Mouse (Mus musculus): ENCODE results near the gene Olfr223.
A peak's percentile ranks its signal among the peaks of the same experiment; 100 is the strongest.
"Not testable (repeated sequence)": the region's sequence is repeated elsewhere in the genome, so short reads cannot be mapped to it uniquely, and the experiment has no call there.

Gene Olfr223

DNA sequence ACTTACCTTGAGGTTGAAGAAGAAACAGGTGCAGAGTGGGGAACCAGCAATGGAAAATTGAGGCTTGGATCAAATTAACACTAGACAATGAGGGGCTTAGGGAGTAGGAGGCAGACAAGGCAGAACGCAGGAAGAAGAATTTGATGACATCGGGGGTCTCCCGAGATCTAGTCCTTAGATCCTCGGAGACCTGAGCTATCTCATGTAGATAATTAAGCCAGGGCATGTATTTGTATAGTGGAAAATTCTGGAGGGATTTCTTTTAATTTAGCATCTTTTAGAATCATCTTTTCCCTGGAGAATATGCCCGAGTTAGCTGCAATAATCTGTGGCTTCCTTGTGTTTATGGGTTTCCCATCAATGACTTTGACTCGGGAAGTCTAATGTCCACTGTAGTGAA, at the start of gene Olfr223:
TSS of gene Olfr223 (minus strand) at position 101 of the 400 bp plus-strand sequence.
- DNase-seq: no peak

DNA sequence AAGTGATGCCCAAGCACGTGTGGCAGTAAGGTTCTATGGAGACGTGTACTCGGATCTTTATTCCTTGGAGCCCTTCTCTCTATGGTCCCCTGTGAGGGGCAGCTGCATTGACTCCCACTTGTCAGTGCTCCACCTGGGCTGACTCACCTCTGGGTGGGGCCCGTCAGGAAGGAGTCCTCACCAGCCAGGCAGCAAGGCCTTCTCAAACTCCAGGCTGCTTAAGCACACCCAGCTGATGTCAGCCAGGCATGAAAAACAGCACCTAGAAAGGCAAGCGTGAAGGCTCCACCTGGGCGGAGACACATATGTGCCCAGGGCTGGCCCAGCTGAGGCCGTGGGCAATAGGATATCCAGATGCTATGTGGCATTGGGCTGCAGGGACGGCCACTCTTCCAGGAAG, 49.3 kb upstream of the Olfr223 start:
- no peak for DNase-seq

DNA sequence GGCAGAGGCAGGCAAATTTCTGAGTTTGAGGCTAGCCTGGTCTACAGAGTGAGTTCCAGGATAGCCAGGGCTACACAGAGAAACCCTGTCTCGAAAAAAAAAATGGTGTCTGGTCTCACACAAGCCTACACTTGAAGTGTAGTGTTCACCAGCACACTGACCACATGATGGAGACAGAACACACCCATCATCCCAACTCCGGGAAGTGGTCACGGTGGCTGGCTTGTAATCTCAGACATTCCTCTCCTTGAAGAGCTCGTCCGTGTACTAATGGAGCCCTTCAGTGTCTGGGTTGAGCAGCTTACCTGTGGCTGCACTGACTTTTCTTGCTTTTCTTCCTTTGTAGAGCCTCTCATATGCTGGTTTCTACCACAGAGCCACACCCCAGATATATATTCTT, 48.1 kb upstream of the Olfr223 start:
- no peak for DNase-seq

DNA sequence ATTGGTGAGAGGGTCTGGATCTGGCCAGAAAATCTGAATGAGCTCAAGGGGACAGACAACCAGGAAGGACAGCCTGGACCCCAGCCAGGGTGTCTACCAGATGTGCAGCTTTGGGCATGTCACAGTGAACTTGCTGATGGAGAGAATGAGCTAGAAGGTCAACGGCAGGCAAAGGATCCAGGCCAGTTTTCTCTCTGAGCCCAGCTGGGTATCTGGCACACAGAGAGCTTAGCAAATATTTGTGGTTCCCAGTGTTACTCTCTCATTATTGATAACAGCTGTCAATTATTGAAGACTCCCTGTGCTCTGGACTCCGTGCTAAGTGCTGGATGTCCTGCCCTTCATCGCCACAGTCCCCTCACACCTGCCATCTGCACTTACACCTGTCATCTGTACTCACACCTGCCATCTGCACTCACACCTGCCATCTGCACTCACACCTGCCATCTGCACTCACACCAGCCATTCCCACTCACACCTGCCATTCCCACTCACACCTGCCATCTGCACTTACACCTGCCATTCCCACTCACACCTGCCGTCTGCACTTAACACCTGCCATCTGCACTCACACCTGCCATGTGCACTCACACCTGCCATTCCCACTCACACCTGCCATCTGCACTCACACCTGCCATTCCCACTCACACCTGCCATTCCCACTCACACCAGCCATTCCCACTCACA, 47.0 kb upstream of the Olfr223 start:
- no peak for DNase-seq

DNA sequence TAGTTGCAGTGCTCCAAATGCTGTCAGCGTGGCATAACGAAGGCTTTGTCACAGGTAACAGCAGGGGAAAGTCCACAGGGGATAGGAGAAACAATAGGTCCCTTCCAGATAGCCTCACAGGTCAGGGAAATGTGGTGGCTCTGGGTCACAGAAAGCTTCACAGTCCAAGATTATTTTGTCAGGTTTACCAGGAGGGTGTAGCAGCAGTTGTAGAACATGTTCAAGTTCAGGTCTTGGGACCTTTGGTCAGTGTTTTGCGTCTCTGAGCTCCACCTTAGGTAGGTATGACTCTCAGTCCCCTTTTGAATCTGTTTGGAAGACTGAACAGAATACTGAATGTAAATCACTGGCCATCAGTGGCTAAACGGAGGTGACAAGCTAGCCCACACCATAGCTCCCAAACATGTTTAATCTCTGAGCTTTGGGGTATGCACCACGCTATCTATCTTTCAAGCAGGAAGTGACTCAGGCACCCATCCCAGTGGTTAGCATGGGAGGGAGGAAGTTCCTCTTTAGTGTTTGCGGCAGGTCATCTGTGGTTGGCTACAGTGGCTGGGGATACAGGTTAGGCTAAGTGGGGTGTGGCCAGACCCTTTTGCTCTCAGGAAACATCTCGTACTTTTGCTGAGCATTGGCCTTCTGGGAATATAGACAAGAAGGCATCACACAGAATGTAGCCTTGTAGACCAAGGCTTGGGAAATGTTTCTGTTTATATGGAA, 43.8 kb upstream of the Olfr223 start:
- peak; percentile 11 to 16 for DNase-seq

DNA sequence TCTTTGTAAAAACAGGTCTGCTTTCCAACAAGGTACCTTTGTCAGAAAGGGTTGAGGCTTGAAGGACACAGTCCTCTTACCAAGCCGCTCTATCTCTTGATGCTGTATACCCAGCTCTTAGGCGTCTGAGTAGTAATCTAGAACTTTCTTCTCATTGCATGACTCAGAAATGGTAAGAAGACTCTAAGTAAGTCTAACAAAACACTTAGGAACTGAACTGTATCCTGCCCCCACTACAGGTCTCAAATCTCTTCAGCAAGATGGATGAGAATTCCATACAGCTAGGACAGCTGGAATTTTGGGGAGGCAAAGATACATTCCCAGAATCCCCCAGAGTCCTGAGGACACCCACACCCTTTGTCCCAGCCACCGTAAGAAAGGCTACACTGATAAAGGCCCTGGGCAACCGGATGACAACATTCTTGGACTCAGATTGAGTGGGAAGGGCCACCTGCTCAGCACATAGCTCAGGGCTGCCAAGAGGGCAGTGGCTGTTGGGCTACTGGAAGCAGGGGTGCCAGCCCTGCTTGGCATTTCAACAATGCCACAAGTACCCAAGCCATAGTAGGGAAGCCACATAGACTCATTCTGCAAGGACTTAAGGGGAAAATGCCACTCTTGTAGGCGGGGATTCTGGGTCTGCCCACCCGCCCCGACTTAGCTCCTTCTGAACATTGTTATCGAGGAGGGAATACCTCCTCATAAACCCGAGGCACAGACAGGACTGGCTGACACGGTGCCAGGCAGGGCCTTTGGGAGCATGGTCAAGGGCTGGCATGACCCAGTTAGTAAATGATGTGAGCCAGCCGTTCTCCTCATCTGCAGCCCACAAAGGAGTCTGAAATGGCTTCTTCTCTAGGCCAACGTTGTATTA, 43.0 kb upstream of the Olfr223 start:
- DNase-seq: no peak

DNA sequence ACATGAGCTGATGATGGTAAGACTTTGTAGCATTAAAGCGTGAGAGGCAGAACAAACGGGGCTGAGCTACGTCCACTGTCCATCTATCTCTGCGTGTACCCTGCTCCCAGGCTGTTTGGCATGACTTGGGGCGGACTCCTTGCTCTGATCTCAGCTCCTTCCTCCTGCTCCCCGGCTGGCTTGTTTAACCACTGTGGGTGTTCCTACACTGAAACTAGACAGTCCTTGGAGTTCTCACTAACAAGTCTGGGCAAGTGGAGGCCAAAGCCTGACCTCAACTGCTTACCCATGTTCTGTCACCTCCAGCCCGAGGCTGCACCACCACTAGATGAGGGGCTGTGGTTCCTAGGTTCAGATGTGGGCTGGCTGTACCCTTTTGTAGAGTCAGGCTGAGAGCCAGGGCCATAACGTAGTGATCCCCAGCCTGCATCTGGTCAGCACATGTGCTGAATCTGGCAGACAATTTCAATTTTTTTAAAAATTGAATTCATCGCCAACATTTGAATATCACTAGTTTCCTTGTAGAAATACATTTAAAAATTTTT, 42.2 kb upstream of the Olfr223 start:
- DNase-seq: no peak

DNA sequence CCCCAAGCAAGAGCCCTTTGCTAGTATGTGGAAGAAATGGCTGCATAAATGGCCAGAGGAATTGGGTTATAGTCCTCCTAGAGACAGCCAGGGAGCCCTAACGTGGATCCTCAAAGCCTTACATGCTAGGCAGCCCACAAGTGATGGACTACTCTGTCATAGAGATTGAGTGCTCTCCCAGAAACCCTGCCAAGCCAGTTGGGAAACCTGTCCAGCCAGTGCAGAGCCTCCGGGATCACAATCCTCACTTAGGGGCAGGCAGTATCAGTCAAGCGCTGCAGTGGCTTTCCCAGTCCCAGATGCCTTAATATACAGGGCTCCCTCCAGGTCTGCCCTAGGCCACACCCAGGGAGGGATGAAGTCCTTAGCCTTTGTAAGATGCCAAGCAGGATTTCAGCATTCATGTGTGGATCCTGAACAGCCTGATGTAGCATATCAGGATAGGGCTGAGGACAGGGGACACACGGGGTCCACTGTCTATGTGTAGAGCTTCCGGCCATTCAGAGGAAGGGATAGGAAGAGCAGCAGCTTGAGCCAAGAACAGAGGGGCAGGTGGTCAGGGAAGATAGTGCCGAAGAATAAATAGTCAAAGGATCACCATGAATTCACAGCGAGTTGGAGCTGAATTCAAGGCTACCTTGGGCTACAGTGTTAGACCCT, 41.0 kb upstream of the Olfr223 start:
- no peak for DNase-seq

DNA sequence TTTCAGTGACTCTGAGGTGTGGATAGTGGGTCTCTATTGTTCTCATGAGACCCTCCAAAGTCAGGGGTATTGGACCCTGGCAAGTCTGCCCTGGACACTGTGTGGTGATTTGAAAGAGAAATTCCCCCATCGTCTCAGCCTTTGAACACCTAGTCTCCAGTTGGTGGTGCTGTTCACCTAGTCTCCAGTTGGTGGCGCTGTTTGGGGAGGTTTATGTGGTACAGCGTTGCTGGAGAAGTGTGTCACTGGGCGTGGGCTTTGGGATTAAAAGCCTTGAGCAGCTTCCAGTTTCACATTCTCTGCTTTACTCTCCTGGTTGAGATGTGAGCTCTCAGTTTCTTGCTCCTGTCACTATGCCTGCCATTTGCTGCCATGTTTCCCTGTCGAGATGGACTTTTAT, 39.9 kb upstream of the Olfr223 start:
- peak; percentile 17 to 50 for DNase-seq

DNA sequence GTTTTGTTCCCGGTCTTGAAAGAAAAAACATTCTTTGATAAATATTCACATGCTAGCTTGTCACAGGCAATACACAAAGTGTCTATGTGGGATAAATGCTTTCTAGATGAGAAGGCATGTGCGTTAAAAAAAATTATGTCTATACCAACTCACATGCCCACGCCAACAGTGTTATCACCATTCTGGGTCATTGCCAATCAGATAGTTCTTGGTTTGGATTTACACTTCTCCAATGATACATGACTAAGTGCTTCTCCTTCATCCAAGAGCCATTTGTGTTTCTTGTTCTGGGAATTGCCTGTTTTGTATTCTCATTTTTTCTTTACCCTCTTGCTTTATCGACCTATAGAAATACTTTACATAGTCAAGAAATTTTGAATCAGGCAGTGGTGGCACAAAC, 38.9 kb upstream of the Olfr223 start:
- no peak for DNase-seq

DNA sequence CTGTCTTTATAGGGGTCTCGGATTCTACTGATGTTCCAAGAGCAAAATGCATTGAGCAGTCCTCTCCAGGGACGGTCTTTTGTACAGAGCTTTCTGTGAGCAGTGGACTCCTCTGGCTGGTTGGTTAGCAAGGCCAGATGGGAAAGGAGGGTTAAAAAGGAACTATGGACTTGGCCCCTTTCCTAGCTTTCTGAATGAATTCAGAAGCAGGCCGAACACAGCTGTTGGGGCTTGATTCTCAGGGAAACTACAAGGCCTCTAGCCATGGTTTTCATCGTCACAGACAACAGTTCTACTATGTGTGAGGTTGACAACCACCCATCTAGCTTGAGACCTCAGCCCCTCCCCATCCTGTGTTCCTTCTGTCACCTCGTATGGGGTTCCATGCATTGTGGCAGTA, 36.8 kb upstream of the Olfr223 start:
- DNase-seq: no peak

DNA sequence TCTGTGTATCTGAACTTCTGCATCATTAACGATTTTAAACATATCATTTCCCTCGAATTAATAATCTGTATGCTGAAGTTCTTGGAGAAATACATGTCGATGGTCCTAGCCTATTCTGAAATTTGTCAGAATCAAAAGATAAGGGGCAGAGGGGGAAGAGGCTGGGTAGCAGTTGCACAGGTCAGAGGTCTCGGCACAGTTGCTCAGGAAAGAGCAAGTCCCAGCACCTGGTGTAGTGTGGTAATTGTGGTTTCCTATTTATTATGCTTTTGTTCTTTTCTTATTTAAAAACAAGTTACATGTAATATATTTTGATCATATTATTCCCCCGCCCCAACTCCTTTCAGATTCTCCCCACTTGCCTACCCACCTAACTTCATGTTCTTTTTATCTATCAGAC, 35.1 kb upstream of the Olfr223 start:
- DNase-seq: no peak

DNA sequence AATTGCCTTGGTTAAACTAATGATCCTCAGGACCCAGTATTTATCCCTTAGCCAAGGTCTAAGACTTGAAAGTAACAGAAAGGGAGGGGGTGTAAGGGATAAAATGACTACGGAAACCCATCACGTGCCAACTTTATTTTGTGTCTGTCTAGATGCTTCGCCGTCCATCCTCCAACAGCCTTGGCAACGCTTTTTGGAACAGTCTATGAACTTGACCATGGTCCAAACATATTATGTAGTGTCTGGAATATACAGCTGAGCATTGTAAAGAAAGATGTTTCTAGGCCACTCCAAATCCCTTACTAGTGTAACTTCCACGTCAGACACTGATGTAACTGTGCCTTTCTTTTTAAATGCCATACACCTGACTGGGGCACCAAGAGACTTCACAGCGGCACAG, 33.1 kb upstream of the Olfr223 start:
- DNase-seq: no peak

DNA sequence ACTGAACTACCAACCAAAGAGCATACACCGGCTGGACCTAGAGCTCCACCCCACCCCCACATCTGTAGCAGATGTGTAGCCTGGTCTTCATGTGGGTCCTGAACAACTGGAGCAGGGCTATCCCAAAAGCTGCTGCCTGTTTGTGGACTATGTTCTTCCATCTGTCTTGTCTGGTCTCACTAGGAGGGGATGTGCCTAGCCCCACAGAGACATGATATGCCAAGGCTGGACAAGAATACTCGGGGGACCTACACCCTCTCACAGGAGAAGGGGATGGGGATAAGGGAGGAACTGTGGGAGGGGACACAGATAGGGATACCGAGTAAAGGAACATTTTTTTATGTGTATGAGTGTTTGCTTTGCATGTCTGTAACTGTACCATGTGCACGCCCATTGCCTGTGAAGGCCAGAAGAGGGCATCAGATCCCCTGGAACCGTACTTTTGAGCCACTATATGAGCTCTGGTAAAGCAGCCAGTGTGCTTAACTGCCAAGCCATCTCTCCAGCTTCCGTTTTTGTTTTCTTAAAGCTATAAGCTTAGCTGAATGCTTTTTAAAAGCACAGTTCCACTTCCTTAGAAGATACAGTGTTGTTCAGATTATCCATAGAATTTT, 31.0 kb upstream of the Olfr223 start:
- DNase-seq: peak in 1 of 2 experiments; percentile 42

DNA sequence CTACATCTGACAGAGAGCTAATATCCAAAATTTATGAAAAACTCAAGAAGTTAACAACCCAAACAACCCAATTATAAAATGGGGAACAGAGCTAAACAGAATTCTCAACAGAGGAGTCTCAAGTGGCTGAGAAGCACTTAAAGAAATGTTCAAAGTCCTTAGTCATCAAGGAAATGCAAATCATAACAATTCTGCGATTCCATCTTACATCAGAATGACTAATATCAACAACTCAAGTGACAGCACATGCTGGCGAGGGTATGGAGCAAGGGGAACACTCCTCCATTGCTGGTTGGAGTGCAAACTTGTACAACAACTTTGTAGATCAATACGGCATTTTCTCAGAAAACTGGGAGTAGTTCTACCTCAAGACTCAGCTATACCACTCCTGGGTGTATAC, 29.1 kb upstream of the Olfr223 start:
- no peak for DNase-seq

DNA sequence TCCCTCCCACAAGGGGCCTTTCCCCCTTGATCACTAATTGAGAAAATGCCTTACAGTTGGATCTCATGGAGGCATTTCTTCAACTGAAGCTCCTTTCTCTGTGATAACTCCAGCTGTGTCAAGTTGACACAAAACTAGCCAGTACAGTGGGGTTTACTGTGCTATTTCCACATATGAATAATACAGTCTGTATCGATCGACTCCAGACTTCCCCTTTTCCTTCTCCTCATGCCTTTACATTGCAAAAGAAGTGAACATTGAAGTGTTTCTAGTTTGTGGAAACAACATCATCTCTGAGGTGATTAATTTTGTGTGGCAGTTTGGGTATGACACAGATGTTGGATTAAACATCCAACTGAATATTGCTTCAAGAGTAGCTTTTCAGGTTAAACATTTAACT, 23.9 kb upstream of the Olfr223 start:
- DNase-seq: not testable (repeated sequence)

DNA sequence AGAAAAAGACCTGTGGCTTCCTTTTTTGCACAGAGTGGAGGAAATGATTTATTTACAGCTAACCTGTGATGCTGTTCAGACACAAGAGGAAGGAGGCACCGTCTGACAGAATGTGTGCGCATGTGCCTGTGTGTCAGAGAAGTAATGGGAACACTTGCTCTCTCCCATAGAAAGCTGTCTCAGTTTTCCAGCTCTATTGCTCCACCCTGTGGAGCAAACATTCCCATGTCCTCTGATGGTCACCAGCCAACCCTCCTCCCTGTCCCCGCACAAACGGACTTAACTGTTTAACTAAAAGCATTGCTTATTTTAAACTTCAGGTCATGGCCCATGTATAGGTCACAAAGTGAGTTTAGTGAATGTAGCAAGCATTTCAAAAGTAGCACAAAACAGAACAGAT, 21.0 kb upstream of the Olfr223 start:
- no peak for DNase-seq

DNA sequence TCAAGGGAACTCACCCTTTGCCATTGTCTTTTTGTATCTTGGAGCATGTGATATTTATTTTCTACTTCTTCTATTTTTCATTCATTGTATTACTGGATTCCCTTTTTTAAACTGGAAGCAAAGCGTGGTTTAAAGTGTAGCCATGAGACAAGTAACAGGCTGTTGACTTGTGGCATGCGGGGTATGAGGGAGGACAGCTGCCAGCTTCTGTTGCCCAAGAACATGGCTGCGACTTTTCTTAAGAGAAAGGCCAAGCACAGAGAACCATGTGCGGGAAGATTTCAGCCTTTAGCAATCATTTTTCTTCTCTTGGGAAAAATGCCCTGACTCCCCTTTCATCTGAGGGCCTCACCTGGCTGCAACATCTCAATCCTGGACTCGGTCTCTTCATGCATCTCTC, 18.6 kb upstream of the Olfr223 start:
- DNase-seq: no peak

DNA sequence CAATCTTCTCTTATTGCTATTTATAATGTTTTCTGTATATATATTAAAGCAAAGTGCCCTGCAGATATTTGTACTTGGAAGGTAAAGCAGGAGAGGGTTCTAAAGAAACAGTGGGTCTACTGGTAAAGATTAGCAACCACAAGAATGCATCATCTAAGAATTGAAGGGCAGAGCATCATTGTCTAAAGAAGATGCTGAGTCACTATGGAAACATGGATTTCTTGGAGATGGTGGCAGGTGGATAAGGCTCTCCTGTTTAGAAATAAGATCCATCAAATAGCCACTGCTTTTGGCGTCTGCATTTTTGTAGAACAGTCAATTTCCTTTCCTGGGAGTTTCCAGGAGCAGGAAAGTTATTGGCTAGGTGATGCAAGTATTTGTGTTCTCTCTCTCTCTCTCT, 9.2 kb upstream of the Olfr223 start:
- DNase-seq: no peak

DNA sequence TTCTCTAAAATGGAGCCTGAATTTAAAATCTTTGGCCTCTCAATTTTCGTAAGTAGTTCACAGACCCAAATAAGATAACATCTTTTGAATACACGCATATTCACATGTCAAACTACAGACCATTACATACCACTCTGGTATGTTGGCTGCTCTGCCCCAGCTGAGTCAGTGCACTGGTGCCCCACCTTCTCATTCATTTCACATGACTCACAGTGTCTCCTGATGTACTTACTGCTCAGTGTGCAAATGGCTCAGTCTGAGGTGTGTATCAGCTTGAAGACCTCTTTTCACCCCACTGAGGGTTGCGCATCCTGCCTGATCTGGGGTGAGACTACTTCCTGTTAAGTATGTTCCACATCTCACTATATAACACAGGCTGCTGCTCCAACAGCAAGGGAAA, 7.8 kb upstream of the Olfr223 start:
- DNase-seq: no peak

DNA sequence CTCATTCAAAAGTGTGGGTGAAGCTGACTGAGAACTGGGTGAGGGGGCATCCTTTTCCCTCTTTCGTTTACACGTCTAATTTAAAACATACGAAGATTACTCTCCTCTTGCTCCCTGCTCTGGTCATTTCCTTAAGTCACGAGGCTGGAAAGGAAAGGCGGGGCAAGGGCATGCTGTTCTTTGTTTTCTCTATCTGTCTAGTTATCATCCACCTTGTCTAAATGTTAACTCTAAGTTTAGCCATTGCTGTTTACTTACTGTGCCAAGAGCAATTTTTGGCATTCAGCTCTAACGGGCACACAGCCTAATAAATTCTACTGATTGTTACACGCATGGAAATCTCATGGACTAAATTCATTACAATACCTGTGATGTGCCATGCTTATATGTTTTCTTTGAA, 6.1 kb upstream of the Olfr223 start:
- DNase-seq: no peak

DNA sequence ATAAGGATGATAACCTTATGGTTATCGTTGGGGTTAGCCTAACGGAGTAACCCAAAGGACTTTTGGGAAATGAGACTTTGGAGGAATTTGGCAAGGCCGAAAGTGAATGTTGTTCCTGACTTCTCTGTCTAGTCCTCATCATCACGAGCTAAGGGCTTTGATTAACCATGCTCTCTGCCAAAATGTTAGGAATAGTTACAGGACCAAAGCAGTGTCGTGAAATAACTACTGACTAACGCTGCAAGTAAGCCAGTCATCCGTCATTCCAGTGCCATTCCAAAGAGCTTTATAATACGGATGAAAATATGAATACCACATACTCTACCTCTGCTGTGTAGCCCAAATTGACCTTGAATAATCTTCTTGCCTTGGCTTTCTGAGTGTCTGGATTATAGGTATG, 3.9 kb upstream of the Olfr223 start:
- no peak for DNase-seq
